Mouse (Mus musculus) midbrain, embryonic 13.5 days (tissue): ENCODE results near the gene Gmpr. TPM values are rescaled to one million over a fixed set of nuclear protein-coding genes. Genes with fewer than 3 reads are reported as not detected.
A peak's percentile ranks its signal among the peaks of the same experiment; 100 is the strongest.

Experiments used
- ATAC-seq: fragments of 200-750 bp; cut with Nextera tagmentation; 2 replicates; pipeline ENCODE4 v1.8.0; 2017; ENCODE audit warnings: mild to moderate bottlenecking, moderate TSS enrichment, moderate library complexity
- H3K27ac ChIP-seq: fragments of 300-500 bp; sonication (generic); 2 replicates; pipeline ENCODE4 v1.5.1; 2015; ENCODE audit warnings: inconsistent platforms, mild to moderate bottlenecking, moderate library complexity
- H3K27me3 ChIP-seq: fragments of 300-500 bp; sonication (generic); 2 replicates; pipeline ENCODE4 v1.6.1; 2015; ENCODE audit warnings: mild to moderate bottlenecking, inconsistent platforms
- H3K36me3 ChIP-seq: fragments of 300-500 bp; sonication (generic); 2 replicates; pipeline ENCODE4 v1.6.1; 2015; ENCODE audit warnings: mild to moderate bottlenecking, inconsistent platforms
- H3K4me1 ChIP-seq: fragments of 300-500 bp; sonication (generic); replicated peaks from 2 replicates; pipeline ENCODE4 v1.6.1; 2015; ENCODE audit warnings: inconsistent platforms
- H3K4me2 ChIP-seq: fragments of 300-500 bp; sonication (generic); replicated peaks from 2 replicates; pipeline ENCODE4 v1.6.1; 2015; ENCODE audit warnings: moderate library complexity, mild to moderate bottlenecking, inconsistent platforms
- H3K4me3 ChIP-seq: fragments of 300-500 bp; sonication (generic); replicated peaks from 2 replicates; pipeline ENCODE4 v1.5.1; 2015; ENCODE audit warnings: mild to moderate bottlenecking, inconsistent platforms
- H3K9ac ChIP-seq: fragments of 300-500 bp; sonication (generic); replicated peaks from 2 replicates; pipeline ENCODE4 v1.6.1; 2015; ENCODE audit warnings: mild to moderate bottlenecking, inconsistent platforms
- H3K9me3 ChIP-seq: fragments of 300-500 bp; sonication (generic); 2 replicates; pipeline ENCODE4 v1.6.1; 2016; ENCODE audit warnings: mild to moderate bottlenecking, inconsistent platforms
- WGBS: fragments of 180-500 bp; shearing (Covaris S2); methylation state at CpG from one replicate; pipeline ENCODE4 v1.1.7; 2015; 5-methylcytosine and 5-hydroxymethylcytosine counted together
- polyA plus RNA-seq: library from polyadenylated mRNA; unstranded; fragments of >200 nt; fragmentation: Nextera tagmentation; extraction: Ambion mirVana; gene quantifications from 2 replicates; pipeline ENCODE4 v1.2.1, GENCODE M21; 2015

Gmpr gene
- polyA plus RNA-seq: 19.0 and 20.4 TPM in 2 replicates

DNA sequence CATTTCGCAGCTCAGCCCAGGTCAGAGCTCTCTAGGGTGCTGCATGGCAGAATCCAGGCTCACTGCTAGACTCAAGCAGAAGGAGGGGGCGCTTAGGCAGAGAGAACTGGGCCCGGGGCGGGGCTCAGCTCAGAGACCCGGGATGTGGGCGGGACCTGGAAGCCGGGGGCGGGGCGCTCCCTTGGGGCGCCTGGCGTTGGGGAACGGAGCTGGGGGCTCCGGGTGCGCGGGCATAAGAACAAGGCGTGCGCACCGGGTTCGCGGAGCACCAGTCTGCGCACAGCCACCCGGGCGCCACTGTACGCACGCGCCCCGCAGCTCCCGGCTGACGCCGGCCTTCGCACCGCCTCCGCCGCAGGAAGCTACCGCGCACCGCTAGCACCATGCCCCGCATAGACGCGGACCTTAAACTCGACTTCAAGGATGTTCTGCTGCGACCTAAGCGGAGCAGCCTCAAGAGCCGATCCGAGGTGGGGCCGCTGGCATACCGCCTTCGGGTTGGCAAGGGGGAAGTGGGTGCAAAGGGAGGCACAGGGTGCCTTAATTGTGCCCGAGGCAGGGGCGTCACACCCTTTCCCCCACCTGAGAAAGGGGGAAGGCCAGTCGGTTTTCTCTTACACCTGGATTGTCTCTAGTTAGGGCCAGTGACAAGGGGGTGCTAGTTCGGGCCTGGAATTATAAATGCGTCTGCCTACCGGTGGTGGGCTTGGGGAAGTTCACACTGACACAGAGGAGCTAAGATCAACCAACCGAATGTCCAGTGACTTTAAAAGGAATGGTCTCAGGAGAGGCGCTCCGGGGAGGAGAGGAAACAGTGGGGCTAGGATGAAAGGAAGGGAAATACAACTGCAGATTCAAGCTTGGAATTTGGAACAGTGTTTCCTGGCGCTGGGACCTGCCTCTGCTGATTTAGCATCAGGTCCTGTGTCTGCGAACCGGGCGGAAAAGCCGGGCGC lies at the start of gene Gmpr:
Gene Gmpr, plus strand, starts transcription at position 171 of the 956 bp plus-strand sequence.
- peaks cover 15% of the 10 kb centered on the region for H3K4me1 ChIP-seq
- peak; percentile 91 for ATAC-seq
- H3K27ac ChIP-seq: peak within 1 kb of the TSS; percentile 30
- peak within 1 kb of the TSS; percentile 56 for H3K4me3 ChIP-seq
- peak within 1 kb of the TSS; percentile 91 for H3K4me2 ChIP-seq
- H3K27me3 ChIP-seq: peaks cover 20% of the 10 kb centered on the region; the same call in 1 of the 2 replicates
- H3K9ac ChIP-seq: peak within 1 kb of the TSS; percentile 68
- under 1% methylated on average over 63 of the region's 63 CpGs for WGBS
- no peaks in the 10 kb centered on the region for H3K36me3 ChIP-seq
- no peaks in the 10 kb centered on the region for H3K9me3 ChIP-seq

- no peak overlapping the region for H3K4me2 ChIP-seq
- H3K36me3 ChIP-seq: no peaks in the 10 kb centered on the region
- ATAC-seq: no peak
- H3K4me3 ChIP-seq: no peak overlapping the region
- WGBS: 82% methylated on average over 7 of the region's 7 CpGs
- no peaks in the 10 kb centered on the region for H3K9me3 ChIP-seq
- H3K27ac ChIP-seq: no peak overlapping the region
- peaks cover 13% of the 10 kb centered on the region for H3K4me1 ChIP-seq
- H3K9ac ChIP-seq: no peak overlapping the region
- H3K27me3 ChIP-seq: no peaks in the 10 kb centered on the region
Observed at GRCm38 (mm10) chr13:45457459-45457858, 49.8 kb upstream of the Gmpr start.

DNA sequence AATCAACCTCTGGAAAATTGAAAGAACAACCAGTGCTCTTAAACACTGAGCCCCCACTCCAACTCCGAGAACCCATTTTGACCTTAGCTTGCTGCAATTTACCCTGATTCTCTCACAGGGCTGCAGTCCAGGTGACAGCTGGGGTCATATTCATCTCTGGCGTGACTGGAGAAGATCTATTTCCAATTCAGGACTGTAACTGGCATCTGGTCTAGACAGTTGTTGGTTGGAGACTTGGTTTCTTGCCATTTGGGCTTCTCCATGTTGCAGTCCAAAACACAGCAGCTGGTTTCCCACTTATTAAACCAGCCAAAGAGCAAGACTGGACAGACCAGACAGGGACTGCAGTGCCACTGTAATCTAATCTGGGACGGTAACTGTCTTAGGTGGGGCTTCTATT lies 47.1 kb upstream of the Gmpr start:
- Histone ChIP-seq H3K27ac (no peak overlapping the region), H3K4me2 (no peak overlapping the region), H3K27me3 (no peaks in the 10 kb centered on the region), H3K9me3 (no peaks in the 10 kb centered on the region), H3K4me3 (no peak overlapping the region), H3K4me1 (peaks cover 6% of the 10 kb centered on the region), H3K36me3 (no peaks in the 10 kb centered on the region), H3K9ac (no peak overlapping the region)
- 92% methylated on average over 3 of the region's 3 CpGs for WGBS
- no peak for ATAC-seq

DNA sequence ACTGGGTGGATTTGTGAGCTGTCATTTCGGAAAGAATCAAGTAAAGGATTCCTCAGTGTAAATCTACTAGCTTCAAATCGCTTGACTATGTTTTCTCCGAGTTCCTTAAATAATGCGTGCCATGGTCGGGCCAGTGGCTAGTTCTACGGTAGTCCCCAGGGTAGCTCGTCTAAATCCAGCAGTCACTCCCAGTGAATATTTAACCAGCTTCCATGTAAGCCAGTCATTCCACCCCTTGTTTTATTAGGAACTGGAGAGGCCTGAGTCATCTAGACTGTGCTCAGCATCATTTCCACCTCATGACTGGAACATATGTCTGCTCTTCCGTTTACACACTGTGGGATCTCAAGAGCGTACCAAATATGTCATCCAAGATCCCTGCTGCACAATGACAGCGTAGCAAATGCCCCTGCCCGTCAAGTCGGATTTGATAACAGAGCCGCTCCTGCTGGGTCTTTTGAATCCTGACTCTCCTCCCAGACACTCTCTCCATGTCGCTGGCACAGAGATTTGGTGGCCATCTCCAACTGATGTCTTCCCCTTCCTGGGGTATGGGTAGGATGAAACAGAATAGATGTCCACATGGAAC lies 45.8 kb upstream of the Gmpr start:
- WGBS: 80% methylated on average over 14 of the region's 14 CpGs

DNA sequence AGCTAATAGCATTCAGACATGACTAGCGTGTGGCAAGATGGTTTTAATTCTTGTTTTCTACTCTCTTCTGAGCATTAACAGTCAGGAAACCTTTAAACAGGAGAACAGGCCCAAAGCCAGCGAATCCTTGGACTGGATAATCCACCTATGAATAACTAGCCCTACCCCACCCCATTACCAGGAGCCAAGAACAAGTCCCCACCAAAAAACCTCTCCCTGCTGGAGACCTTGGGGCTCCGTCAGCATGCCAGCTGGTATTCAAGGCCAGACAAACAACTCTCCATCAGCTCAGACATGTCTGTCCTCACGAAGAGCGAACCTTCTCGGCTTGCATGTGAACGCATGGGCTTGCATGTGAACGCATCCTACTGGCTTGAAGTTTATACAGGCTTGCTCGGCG lies 41.6 kb upstream of the Gmpr start:
- peaks cover 9% of the 10 kb centered on the region for H3K27me3 ChIP-seq
- H3K4me2 ChIP-seq: no peak overlapping the region
- H3K4me1 ChIP-seq: peaks cover 14% of the 10 kb centered on the region
- H3K27ac ChIP-seq: no peak overlapping the region
- no peak overlapping the region for H3K9ac ChIP-seq
- no peaks in the 10 kb centered on the region for H3K36me3 ChIP-seq
- H3K4me3 ChIP-seq: no peak overlapping the region
- 86% methylated on average over 10 of the region's 10 CpGs for WGBS
- no peak for ATAC-seq
- H3K9me3 ChIP-seq: no peaks in the 10 kb centered on the region

More for the DNA sequence above, 45.8 kb upstream of the Gmpr start:
- H3K9me3 ChIP-seq: no peaks in the 10 kb centered on the region
- no peak for ATAC-seq
- H3K4me1 ChIP-seq: no peaks in the 10 kb centered on the region
- no peak overlapping the region for H3K27ac ChIP-seq
- H3K9ac ChIP-seq: no peak overlapping the region
- no peaks in the 10 kb centered on the region for H3K36me3 ChIP-seq
- H3K4me2 ChIP-seq: no peak overlapping the region
- H3K27me3 ChIP-seq: no peaks in the 10 kb centered on the region; the same call in 1 of the 2 replicates
- no peak overlapping the region for H3K4me3 ChIP-seq

GRCm38 (mm10) chr13:45466031-45466519 lies 41.2 kb upstream of the Gmpr start:
- Histone ChIP-seq H3K36me3 (no peaks in the 10 kb centered on the region), H3K27ac (no peak overlapping the region), H3K4me1 (peaks cover 14% of the 10 kb centered on the region), H3K9ac (no peak overlapping the region), H3K27me3 (peaks cover 12% of the 10 kb centered on the region), H3K4me3 (no peak overlapping the region), H3K4me2 (no peak overlapping the region), H3K9me3 (no peaks in the 10 kb centered on the region)
- no peak for ATAC-seq
- WGBS: 68% methylated on average over 10 of the region's 10 CpGs

GRCm38 (mm10) chr13:45468751-45469150 lies 38.5 kb upstream of the Gmpr start:
- Histone ChIP-seq H3K9ac (no peak overlapping the region), H3K27me3 (peaks cover 15% of the 10 kb centered on the region), H3K27ac (no peak overlapping the region), H3K4me1 (peaks cover 14% of the 10 kb centered on the region), H3K4me2 (no peak overlapping the region), H3K9me3 (no peaks in the 10 kb centered on the region), H3K4me3 (no peak overlapping the region), H3K36me3 (no peaks in the 10 kb centered on the region)
- ATAC-seq: no peak
- 80% methylated on average over 5 of the region's 5 CpGs for WGBS

DNA sequence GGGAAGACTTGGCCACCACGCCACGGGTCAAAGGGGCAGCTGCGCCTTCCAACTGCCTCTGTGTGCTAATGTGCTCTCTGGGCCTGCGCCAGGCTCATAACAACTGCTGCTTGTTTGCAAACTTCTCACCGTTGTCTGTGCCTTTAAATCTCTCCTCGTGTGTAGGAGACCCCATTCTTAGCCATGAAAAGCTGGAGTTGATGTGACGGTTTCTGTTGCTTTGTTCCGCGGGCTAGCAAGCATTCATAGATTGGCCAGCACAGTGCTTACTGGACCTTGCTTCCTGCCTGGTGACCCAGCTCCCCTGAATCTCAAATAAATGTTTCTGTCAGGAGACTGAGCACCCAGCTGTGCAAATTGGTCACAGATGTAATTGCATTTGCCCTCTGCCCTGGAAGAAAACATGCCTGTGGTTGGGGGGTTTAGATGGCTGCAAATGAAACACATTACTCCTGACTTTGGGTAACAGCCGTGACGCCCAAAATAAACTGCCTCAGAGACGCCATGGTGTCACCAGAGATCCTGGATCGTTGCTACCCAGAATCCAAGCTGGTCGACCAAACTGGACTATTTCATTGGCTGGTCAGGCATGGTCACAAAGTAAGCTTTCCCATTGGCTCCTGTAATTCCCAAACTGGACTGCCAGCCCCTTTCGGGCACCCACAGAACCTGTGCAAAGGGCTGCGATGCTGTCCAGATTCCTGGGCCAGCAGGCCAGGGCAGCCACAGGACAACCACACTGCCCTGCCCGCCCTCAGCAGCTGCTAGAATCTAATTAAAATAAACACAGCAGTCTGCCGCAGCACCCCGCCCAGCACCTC lies 37.6 kb upstream of the Gmpr start:
- H3K27ac ChIP-seq: peak overlapping the region; percentile 35
- no peaks in the 10 kb centered on the region for H3K36me3 ChIP-seq
- H3K4me1 ChIP-seq: peaks cover 14% of the 10 kb centered on the region
- no peaks in the 10 kb centered on the region for H3K9me3 ChIP-seq
- no peak overlapping the region for H3K9ac ChIP-seq
- peaks cover 23% of the 10 kb centered on the region for H3K27me3 ChIP-seq
- ATAC-seq: peak; percentile 65; the same call in 1 of the 2 replicates
- WGBS: 22% methylated on average over 19 of the region's 19 CpGs
- peak overlapping the region; percentile 19 for H3K4me2 ChIP-seq
- no peak overlapping the region for H3K4me3 ChIP-seq

DNA sequence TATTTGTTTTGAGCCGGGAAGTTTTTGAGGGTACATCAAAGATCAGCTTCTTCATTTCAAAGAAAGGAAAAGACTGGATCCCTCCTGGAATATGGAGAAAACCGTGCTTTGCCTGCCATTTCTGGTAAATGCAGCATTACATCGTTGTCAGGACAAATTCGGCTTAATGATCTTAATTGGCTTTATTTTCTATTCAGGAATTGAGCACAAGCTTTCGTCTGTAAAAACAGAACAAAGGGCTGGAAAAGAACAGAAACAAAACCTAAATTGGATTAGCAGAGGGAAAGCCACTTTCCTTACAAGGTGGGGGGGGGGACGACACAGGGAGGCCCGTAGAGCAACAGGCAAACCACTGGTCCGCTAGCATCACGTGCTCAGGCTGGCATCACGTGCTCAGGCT lies 33.9 kb upstream of the Gmpr start:
- H3K9ac ChIP-seq: no peak overlapping the region
- WGBS: 24% methylated on average over 10 of the region's 10 CpGs
- H3K4me1 ChIP-seq: peaks cover 14% of the 10 kb centered on the region
- no peak overlapping the region for H3K4me3 ChIP-seq
- no peaks in the 10 kb centered on the region for H3K36me3 ChIP-seq
- H3K4me2 ChIP-seq: no peak overlapping the region
- H3K9me3 ChIP-seq: no peaks in the 10 kb centered on the region
- no peak for ATAC-seq
- no peak overlapping the region for H3K27ac ChIP-seq
- peaks cover 33% of the 10 kb centered on the region; the same call in 1 of the 2 replicates for H3K27me3 ChIP-seq

GRCm38 (mm10) chr13:45475297-45475696 lies 31.9 kb upstream of the Gmpr start:
- Histone ChIP-seq H3K9ac (no peak overlapping the region), H3K27ac (no peak overlapping the region), H3K9me3 (no peaks in the 10 kb centered on the region), H3K27me3 (peaks cover 31% of the 10 kb centered on the region; the same call in 1 of the 2 replicates), H3K4me1 (peaks cover under 1% of the 10 kb centered on the region; the same call in 1 of the 2 replicates), H3K4me3 (no peak overlapping the region), H3K36me3 (no peaks in the 10 kb centered on the region), H3K4me2 (no peak overlapping the region)
- 76% methylated on average over 8 of the region's 8 CpGs for WGBS
- ATAC-seq: no peak

DNA sequence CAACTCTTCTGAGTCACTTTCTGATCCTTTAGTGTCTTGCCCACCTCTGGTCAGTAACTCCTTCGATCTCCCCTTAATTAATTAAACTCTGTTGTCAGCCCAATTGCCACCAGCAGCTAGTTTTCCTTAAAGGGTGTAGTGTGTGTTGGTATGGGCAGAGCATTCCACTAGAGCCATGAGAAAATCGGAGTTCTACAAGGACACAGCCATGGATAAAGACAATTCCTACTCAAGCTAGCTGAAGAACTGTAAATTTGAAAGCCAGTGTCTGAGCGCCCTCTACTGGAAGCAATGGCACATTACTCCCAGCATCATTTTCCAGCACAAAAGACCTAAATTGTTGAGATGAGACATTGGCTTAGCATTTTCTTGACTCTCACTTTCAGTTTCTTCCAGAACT lies 30.1 kb upstream of the Gmpr start:
- Histone ChIP-seq H3K9ac (no peak overlapping the region), H3K4me2 (no peak overlapping the region), H3K27me3 (peaks cover 23% of the 10 kb centered on the region; the same call in 1 of the 2 replicates), H3K36me3 (no peaks in the 10 kb centered on the region), H3K4me1 (no peaks in the 10 kb centered on the region), H3K4me3 (no peak overlapping the region), H3K27ac (no peak overlapping the region), H3K9me3 (no peaks in the 10 kb centered on the region)
- WGBS: 30% methylated on average over 3 of the region's 3 CpGs
- peak; percentile 68; the same call in 1 of the 2 replicates for ATAC-seq
